Mouse (Mus musculus) neural tube, embryonic 15.5 days (tissue): ENCODE results near the gene Bach2. TPM values are rescaled to one million over a fixed set of nuclear protein-coding genes. Genes with fewer than 3 reads are reported as not detected.

Experiments used
- ATAC-seq: fragments of 200-750 bp; cut with Nextera tagmentation; 2 replicates; pipeline ENCODE4 v1.8.0; 2017; ENCODE audit warnings: mild to moderate bottlenecking, moderate TSS enrichment, moderate library complexity; ENCODE audit not compliant: low FRiP score
- H3K27ac ChIP-seq: fragments of 300-500 bp; sonication (generic); replicated peaks from 2 replicates; pipeline ENCODE4 v1.5.1; 2015; ENCODE audit warnings: mild to moderate bottlenecking, inconsistent platforms
- H3K27me3 ChIP-seq: fragments of 300-500 bp; sonication (generic); replicated peaks from 2 replicates; pipeline ENCODE4 v1.6.1; 2015; ENCODE audit warnings: inconsistent platforms
- H3K36me3 ChIP-seq: fragments of 300-500 bp; sonication (generic); 2 replicates; pipeline ENCODE4 v1.6.1; 2015; ENCODE audit warnings: inconsistent platforms
- H3K4me1 ChIP-seq: fragments of 300-500 bp; sonication (generic); 2 replicates; pipeline ENCODE4 v1.6.1; 2015; ENCODE audit warnings: inconsistent platforms
- H3K4me2 ChIP-seq: fragments of 300-500 bp; sonication (generic); 2 replicates; pipeline ENCODE4 v1.6.1; 2015; ENCODE audit warnings: inconsistent platforms, mild to moderate bottlenecking, moderate library complexity
- H3K4me3 ChIP-seq: fragments of 300-500 bp; sonication (generic); replicated peaks from 2 replicates; pipeline ENCODE4 v1.5.1; 2015; ENCODE audit warnings: mild to moderate bottlenecking, inconsistent platforms
- H3K9ac ChIP-seq: fragments of 300-500 bp; sonication (generic); replicated peaks from 2 replicates; pipeline ENCODE4 v1.6.1; 2015; ENCODE audit warnings: mild to moderate bottlenecking, inconsistent platforms
- H3K9me3 ChIP-seq: fragments of 300-500 bp; sonication (generic); replicated peaks from 2 replicates; pipeline ENCODE4 v1.6.1; 2016; ENCODE audit warnings: inconsistent platforms
- WGBS: fragments of 180-500 bp; shearing (Covaris S2); methylation state at CpG from one replicate; pipeline ENCODE4 v1.1.7; 2015; ENCODE audit warnings: mixed read lengths; 5-methylcytosine and 5-hydroxymethylcytosine counted together
- polyA plus RNA-seq: library from polyadenylated mRNA; unstranded; fragments of >200 nt; fragmentation: Nextera tagmentation; extraction: Ambion mirVana; gene quantifications from 2 replicates; pipeline ENCODE4 v1.2.1, GENCODE M21; 2015

Gene Bach2
- polyA plus RNA-seq, 1 experiment from 2014 or later = 24.3 TPM

DNA sequence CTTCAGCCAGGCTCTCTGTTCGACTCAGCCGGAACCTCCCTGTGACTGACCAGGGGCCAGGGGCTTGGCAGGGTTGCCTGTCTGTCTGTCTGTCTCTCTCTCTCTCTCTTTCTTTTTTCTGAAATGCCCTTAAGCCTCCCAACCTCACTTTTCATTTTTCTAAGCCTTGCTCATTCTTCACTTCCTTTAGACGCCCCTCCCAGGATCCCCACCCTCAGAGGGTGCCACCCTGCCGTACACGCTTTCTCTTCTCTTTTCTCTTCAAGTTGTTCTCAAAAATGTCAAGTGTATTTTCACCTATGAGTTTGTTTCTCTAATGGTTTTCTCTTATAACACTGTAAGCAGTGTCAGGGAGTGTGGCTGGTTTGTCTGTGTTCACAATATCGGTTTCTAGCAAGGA, 42.7 kb downstream of the Bach2 start:
- H3K36me3 ChIP-seq = no peaks in the 10 kb centered on the region
- no peak overlapping the region for H3K4me3 ChIP-seq
- no peak overlapping the region for H3K9ac ChIP-seq
- H3K9me3 ChIP-seq = no peaks in the 10 kb centered on the region
- H3K4me1 ChIP-seq = peaks cover 9% of the 10 kb centered on the region
- WGBS = 90% methylated on average over 6 of the region's 6 CpGs
- no peak overlapping the region for H3K27ac ChIP-seq
- no peak overlapping the region for H3K4me2 ChIP-seq
- ATAC-seq = no peak
- no peaks in the 10 kb centered on the region for H3K27me3 ChIP-seq

DNA sequence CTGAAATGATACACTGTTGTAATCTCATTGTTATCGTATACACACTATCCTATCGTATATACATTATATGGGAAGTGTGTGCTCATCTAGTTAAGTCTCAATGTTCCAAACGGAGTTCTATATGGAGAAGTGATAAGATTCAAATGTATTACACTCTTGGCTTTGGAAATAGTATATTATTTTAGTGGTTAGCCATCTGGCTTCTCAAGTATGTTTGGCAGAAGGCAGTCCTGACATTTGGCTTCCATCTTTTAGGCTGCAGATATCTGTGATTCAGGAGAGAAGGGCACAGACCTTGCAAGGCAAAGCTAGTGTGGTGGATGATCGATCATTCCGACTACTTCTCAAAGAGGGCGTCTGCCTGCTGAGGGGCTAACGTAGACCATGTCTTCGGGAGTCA, 47.8 kb downstream of the Bach2 start:
- no peak overlapping the region for H3K27ac ChIP-seq
- H3K4me2 ChIP-seq = no peak overlapping the region
- H3K4me3 ChIP-seq = no peak overlapping the region
- no peaks in the 10 kb centered on the region for H3K36me3 ChIP-seq
- WGBS = 83% methylated on average over 8 of the region's 8 CpGs
- no peak for ATAC-seq
- no peaks in the 10 kb centered on the region for H3K9me3 ChIP-seq
- H3K27me3 ChIP-seq = no peaks in the 10 kb centered on the region
- no peak overlapping the region for H3K9ac ChIP-seq
- H3K4me1 ChIP-seq = peaks cover 33% of the 10 kb centered on the region

DNA sequence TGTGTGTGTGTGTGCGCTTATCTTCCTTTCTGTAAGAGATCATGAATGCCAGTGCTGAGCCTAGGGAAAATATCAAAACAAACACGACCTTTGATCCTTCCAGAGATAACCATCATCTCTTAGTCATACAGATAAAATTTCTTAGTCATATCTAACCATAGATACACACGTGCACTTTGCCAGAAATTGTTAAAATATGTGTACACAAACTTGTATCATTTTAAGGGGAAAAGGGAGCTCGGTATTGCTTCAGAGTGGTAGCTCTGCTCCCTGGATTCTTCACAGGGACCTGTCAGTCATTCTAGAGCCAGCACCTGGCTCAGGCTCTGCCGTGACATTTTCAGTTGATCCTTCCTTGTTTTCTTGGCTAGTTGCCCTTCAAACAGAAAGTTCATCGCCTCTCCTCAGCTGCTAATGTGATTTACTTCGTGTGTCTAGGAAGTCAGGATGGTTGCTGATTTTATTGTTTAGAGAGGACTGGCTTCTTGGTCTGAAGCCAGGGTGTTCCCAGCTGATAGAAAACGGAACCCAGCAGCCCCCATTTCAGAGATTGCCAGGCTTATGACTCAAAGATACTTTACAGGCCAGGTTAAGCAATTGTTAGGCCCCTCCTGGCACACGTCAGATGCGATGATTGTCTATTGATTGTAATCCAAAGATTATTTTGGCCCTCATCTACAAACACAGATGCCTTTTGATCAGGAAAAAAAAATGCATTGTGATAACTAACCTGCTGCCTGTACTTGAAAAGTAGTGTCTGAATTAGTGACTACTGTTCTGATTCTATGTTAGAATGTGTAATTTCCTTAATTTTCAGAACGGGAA, 49.6 kb downstream of the Bach2 start:
- H3K36me3 ChIP-seq = no peaks in the 10 kb centered on the region
- no peak overlapping the region for H3K4me3 ChIP-seq
- peaks cover 38% of the 10 kb centered on the region for H3K4me1 ChIP-seq
- WGBS = 48% methylated on average over 11 of the region's 11 CpGs
- ATAC-seq = peak; percentile 34; the same call in 1 of the 2 replicates
- H3K9ac ChIP-seq = no peak overlapping the region
- no peaks in the 10 kb centered on the region for H3K9me3 ChIP-seq
- no peaks in the 10 kb centered on the region for H3K27me3 ChIP-seq
- 0 out of 2 replicates have a peak overlapping the region, but pooled peaks have one; percentile 6 for H3K27ac ChIP-seq
- no peak overlapping the region for H3K4me2 ChIP-seq

DNA sequence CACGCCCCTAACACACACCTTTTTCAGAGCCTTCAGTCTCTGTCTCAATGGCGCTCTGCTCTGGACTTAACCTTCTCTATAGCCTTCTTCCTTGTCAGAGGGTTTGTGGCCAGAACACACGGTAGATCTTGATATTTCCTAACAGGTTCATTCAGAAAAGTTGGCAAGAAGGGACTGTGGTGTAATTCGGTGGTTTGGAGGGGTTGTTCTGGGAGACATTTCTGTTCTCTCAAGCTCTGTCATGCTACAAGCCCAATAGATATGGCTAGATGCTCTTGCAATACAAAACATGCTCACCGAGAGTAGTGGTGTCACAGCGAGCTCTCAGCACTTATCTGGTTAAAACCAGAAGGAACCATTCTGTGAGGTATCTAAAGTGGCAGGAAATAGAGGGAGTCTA, 51.2 kb downstream of the Bach2 start:
- no peak for ATAC-seq
- Histone ChIP-seq H3K4me3 (no peak overlapping the region), H3K9me3 (no peaks in the 10 kb centered on the region), H3K9ac (no peak overlapping the region), H3K4me1 (peaks cover 51% of the 10 kb centered on the region), H3K27me3 (no peaks in the 10 kb centered on the region), H3K27ac (0 out of 2 replicates have a peak overlapping the region, but pooled peaks have one; percentile 18), H3K36me3 (no peaks in the 10 kb centered on the region), H3K4me2 (no peak overlapping the region)
- 84% methylated on average over 6 of the region's 6 CpGs for WGBS

DNA sequence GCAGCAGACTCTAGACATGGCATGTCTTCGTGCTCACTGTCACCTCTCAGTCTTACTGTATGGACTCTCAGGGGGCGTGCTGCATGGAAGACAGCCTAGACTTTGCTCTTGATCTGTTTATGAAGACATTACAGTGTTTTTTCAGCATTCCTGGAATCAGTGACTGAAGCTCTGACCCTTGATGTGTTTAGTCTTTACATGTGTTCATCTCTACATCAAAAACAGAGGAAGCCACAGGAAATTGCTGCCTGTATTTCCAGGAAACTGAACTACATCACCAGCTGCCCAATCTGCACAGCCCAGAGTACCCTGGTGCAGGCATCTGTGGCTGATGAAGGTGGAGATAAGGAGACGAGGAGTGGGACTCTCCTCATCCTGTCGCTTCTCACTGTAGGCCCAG, 52.8 kb downstream of the Bach2 start:
- Histone ChIP-seq H3K4me2 (no peak overlapping the region), H3K27ac (no peak overlapping the region), H3K4me3 (no peak overlapping the region), H3K9ac (no peak overlapping the region), H3K4me1 (peaks cover 51% of the 10 kb centered on the region), H3K9me3 (no peaks in the 10 kb centered on the region), H3K27me3 (no peaks in the 10 kb centered on the region), H3K36me3 (no peaks in the 10 kb centered on the region)
- no peak for ATAC-seq
- WGBS = 87% methylated on average over 4 of the region's 4 CpGs

DNA sequence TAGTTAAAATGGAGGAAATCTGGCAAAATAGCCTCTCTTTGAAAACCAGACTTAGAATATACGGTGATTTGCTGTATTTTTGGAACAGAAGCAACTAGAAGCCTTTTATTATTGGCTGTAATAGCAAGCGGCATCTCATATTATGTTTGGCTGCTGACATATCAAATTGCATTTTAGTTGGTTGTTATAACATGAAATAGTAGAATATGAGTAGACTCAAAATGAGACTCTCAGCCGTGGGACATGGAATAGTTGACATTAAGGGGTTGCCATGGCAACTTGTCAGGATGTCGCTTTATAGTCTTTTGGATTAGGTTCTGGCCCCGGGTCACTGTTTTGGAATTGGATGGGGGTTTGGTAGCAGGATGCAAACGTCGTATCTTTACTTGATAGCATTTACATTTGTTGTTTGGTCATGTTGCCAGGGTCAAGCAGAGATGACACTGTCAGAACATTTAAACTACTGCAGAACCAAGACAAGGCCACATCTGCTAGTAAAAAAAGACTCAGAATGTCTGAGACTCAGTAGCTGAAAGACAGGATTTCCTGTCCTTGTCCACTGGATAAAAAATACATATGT, 55.2 kb downstream of the Bach2 start:
- ATAC-seq = no peak
- peaks cover 44% of the 10 kb centered on the region for H3K4me1 ChIP-seq
- 27% methylated on average over 7 of the region's 7 CpGs for WGBS

DNA sequence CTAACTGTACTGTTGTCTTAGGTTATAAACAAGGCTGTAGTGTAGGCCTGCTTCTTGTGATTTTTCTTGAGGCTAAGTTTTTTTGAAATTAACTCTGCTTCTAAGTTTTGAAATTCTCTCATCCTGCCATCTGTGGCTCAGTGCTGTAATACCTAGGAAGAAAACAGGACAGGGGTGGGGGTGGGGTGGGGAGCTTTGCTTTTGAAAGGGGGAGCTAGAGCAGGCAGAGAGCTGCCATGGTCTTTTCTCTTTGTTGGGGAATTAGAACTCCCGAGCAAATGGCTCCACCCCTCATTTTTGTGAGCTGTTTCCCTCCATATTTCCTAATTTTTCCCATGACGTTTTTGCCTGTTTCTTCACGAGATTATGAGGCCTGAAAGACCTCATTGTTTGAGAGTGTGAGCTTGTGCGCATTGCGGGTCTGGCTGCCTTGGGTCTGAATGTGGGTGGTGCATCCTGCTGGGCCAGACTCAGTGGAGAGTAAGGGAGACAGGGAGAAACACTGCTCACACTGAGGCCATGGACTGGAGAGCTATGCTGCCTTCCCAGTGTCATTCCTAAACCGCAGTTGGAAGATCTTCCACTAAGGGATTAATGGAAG, 58.6 kb downstream of the Bach2 start:
- 15% methylated on average over 6 of the region's 6 CpGs for WGBS
- no peak overlapping the region for H3K9ac ChIP-seq
- no peaks in the 10 kb centered on the region for H3K9me3 ChIP-seq
- H3K4me1 ChIP-seq = peaks cover 36% of the 10 kb centered on the region
- no peak overlapping the region for H3K4me2 ChIP-seq
- no peaks in the 10 kb centered on the region for H3K36me3 ChIP-seq
- ATAC-seq = no peak
- 0 out of 2 replicates have a peak overlapping the region, but pooled peaks have one; percentile 37 for H3K27ac ChIP-seq
- no peaks in the 10 kb centered on the region for H3K27me3 ChIP-seq
- H3K4me3 ChIP-seq = no peak overlapping the region

More for the DNA sequence above, 55.2 kb downstream of the Bach2 start:
- Histone ChIP-seq H3K36me3 (no peaks in the 10 kb centered on the region), H3K9me3 (no peaks in the 10 kb centered on the region), H3K27me3 (no peaks in the 10 kb centered on the region), H3K4me3 (no peak overlapping the region), H3K9ac (no peak overlapping the region), H3K4me2 (no peak overlapping the region), H3K27ac (peak overlapping the region; percentile 57; the same call in 1 of the 2 replicates)

DNA sequence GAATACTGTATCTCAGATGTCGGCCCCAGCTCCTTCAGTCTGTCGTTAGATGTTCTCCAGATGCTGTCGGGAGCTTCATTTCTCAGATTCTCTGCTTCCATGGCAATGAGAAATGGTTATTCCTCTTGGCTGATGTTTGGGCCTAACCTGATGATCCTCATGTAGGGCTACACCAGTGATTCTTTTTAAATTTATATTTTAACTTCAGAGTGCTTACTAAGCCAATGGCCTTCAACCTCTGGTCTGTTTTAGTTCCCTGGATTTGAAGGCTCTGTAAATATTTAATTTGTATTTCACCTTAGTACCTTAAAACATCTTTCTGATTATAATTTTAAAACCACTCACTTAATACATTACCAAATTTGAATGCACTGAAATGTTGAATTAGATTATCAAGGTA, 60.6 kb downstream of the Bach2 start:
- Histone ChIP-seq H3K27me3 (no peaks in the 10 kb centered on the region), H3K4me1 (peaks cover 40% of the 10 kb centered on the region), H3K27ac (no peak overlapping the region), H3K4me2 (no peak overlapping the region), H3K36me3 (no peaks in the 10 kb centered on the region), H3K9ac (no peak overlapping the region), H3K4me3 (no peak overlapping the region), H3K9me3 (no peaks in the 10 kb centered on the region)
- WGBS = 79% methylated on average over 3 of the region's 3 CpGs
- ATAC-seq = no peak

DNA sequence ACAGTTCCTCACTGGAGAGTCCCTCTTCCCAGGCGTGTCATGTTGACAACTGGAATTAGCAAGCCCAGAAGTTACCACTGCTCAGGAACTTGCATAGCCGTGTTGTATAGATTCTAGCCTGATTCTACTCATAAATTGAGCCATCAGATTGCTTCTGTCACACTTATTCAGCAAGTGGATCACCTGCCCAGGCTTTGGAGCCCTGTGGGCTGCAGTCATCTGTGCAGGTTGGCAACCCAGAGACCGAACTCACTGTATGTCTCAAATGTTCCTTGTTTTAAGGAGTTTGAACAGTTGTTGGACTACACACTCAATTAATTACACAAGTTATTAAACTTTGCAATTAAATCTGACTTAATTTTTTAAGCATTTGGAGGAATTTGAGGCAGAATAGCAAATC, 61.4 kb downstream of the Bach2 start:
- 81% methylated on average over 3 of the region's 3 CpGs for WGBS
- Histone ChIP-seq H3K9me3 (no peaks in the 10 kb centered on the region), H3K36me3 (no peaks in the 10 kb centered on the region), H3K4me1 (peaks cover 44% of the 10 kb centered on the region), H3K9ac (no peak overlapping the region), H3K4me2 (no peak overlapping the region), H3K27me3 (no peaks in the 10 kb centered on the region), H3K4me3 (no peak overlapping the region), H3K27ac (no peak overlapping the region)
- ATAC-seq = no peak

DNA sequence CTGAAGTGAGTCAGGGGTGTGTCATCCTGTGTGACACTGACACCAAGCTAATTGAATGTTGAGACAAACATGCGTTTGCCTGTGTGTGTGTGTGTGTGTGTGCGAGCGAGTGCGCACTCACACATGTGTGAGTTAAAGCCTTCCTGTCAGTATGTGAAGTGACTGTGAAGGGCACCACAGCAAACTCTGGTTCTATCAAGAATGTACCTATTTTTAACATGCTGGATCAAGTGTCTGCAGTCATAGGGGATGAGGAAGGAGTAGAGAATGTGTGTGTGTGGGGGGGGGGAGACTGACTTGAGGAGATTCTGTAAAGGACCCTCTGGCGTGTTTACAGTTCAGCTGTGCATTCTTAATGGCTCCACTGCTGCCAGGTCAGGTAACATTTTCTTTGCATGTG, 64.1 kb downstream of the Bach2 start:
- peak; percentile 42 for ATAC-seq
- Histone ChIP-seq H3K9ac (peak overlapping the region; percentile 11; the same call in 1 of the 2 replicates), H3K4me2 (peak overlapping the region; percentile 42), H3K36me3 (no peaks in the 10 kb centered on the region), H3K27ac (peak overlapping the region; percentile 86), H3K9me3 (no peaks in the 10 kb centered on the region), H3K27me3 (no peaks in the 10 kb centered on the region), H3K4me1 (peaks cover 56% of the 10 kb centered on the region), H3K4me3 (no peak overlapping the region)
- 56% methylated on average over 5 of the region's 5 CpGs for WGBS

DNA sequence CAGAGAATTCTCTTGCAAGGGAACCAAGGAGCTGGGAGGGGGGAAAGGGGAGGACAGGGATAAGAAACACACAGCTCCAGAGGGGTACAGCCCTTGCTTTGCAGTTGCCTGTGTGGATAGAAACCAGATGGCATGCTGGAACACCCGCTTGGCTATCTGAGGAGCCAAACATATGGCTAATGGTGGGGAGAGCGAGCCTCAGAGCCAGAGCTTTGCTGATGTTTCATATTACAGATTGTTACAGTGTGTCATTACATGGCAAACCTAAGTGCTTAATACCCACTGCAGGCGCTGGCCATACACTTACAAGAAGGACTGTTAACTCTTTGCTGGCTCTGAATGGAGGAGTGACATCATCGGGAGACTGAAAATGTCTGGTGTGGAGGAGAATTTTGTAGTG, 64.5 kb downstream of the Bach2 start:
- Histone ChIP-seq H3K9ac (peak overlapping the region; percentile 11; the same call in 1 of the 2 replicates), H3K4me2 (peak overlapping the region; percentile 42), H3K4me1 (peaks cover 56% of the 10 kb centered on the region), H3K4me3 (no peak overlapping the region), H3K9me3 (no peaks in the 10 kb centered on the region), H3K27ac (peak overlapping the region; percentile 86), H3K27me3 (no peaks in the 10 kb centered on the region), H3K36me3 (no peaks in the 10 kb centered on the region)
- WGBS = 5% methylated on average over 4 of the region's 4 CpGs
- peak; percentile 52 for ATAC-seq

DNA sequence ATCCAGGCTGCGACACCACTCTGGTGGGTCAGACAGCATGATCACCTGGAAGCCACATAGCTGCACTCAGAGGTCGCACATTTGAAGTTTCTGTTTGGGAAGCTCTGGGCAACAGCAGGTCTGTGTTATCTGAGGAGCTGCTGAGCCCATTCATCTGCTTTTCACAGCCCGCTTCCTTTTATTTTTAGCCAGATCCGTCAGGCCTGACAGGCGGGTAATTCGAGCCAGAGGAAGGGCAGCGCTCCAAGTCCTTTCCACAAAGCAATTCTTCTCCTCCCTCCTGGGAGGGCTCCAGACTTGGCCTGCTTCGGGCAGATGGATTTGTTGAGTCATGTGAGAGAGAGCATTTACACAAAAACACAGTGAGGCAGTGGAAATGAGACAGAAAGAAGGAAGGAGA, 65.1 kb downstream of the Bach2 start:
- no peaks in the 10 kb centered on the region for H3K9me3 ChIP-seq
- 3% methylated on average over 8 of the region's 8 CpGs for WGBS
- ATAC-seq = peak; percentile 67
- no peaks in the 10 kb centered on the region for H3K36me3 ChIP-seq
- peaks cover 56% of the 10 kb centered on the region for H3K4me1 ChIP-seq
- no peak overlapping the region for H3K9ac ChIP-seq
- H3K4me3 ChIP-seq = no peak overlapping the region
- H3K27me3 ChIP-seq = no peaks in the 10 kb centered on the region
- H3K27ac ChIP-seq = peak overlapping the region; percentile 86
- peak overlapping the region; percentile 42 for H3K4me2 ChIP-seq
